Mouse (Mus musculus): ENCODE measurements around the gene Tbx3. TPM values are rescaled to one million over a fixed set of nuclear protein-coding genes. Genes with fewer than 3 reads are reported as not detected.

Gene Tbx3
- 0.88 and 6.4 TPM in 2 replicates for polyA plus RNA-seq (2014; fragmentation: Nextera tagmentation; extraction: Ambion mirVana)

GRCm38 (mm10) chr5:119670566-119671108, at the start of gene Tbx3:
Gene Tbx3, plus strand, starts transcription at chr5:119670669.
- peak; percentile 96; the same call in 1 of the 2 replicates for ATAC-seq (ENCODE audit: low read depth)
- H3K27me3 ChIP-seq (ENCODE audit: control insufficient read depth, insufficient read depth, low read length) = peaks cover 60% of the 10 kb centered on the region
- H3K4me1 ChIP-seq (ENCODE audit: control insufficient read depth, insufficient read depth, low read length) = peaks cover 7% of the 10 kb centered on the region; the same call in 1 of the 2 replicates
- WGBS = under 1% methylated on average over 43 of the region's 43 CpGs
- peak within 1 kb of the TSS; percentile 49 for H3K4me2 ChIP-seq (ENCODE audit: low read depth, low read length)
- H3K9ac ChIP-seq (replicated peaks; ENCODE audit: low read depth, low read length) = peak within 1 kb of the TSS; percentile 18
- no peaks in the 10 kb centered on the region for H3K9me3 ChIP-seq (ENCODE audit: control insufficient read depth, low read length)
- no peaks in the 10 kb centered on the region for H3K36me3 ChIP-seq (ENCODE audit: control insufficient read depth, insufficient read depth, low read length)
- peak within 1 kb of the TSS; percentile 20 for H3K4me3 ChIP-seq (ENCODE audit: low read depth, low read length)
- H3K27ac ChIP-seq (ENCODE audit: low read depth, low read length) = peak within 1 kb of the TSS; percentile 48; the same call in 1 of the 2 replicates

GRCm38 (mm10) chr5:119622076-119622475, 48.4 kb upstream of the Tbx3 start:
- 75% methylated on average over 1 of the region's 1 CpGs for WGBS
- no peaks in the 10 kb centered on the region for H3K36me3 ChIP-seq (ENCODE audit: control insufficient read depth, insufficient read depth, low read length)
- ATAC-seq (ENCODE audit: low read depth) = no peak
- H3K4me2 ChIP-seq (ENCODE audit: low read depth, low read length) = no peak overlapping the region
- no peak overlapping the region for H3K4me3 ChIP-seq (ENCODE audit: low read depth, low read length)
- H3K4me1 ChIP-seq (ENCODE audit: control insufficient read depth, insufficient read depth, low read length) = no peaks in the 10 kb centered on the region
- peaks cover 12% of the 10 kb centered on the region for H3K27me3 ChIP-seq (ENCODE audit: control insufficient read depth, insufficient read depth, low read length)
- no peak overlapping the region for H3K9ac ChIP-seq (replicated peaks; ENCODE audit: low read depth, low read length)
- no peak overlapping the region for H3K27ac ChIP-seq (ENCODE audit: low read depth, low read length)
- no peaks in the 10 kb centered on the region for H3K9me3 ChIP-seq (ENCODE audit: control insufficient read depth, low read length)

GRCm38 (mm10) chr5:119624554-119624953, 45.9 kb upstream of the Tbx3 start:
- Histone ChIP-seq H3K4me3 (ENCODE audit: low read depth, low read length) (no peak overlapping the region), H3K4me1 (ENCODE audit: control insufficient read depth, insufficient read depth, low read length) (no peaks in the 10 kb centered on the region), H3K27ac (ENCODE audit: low read depth, low read length) (no peak overlapping the region), H3K36me3 (ENCODE audit: control insufficient read depth, insufficient read depth, low read length) (no peaks in the 10 kb centered on the region), H3K4me2 (ENCODE audit: low read depth, low read length) (no peak overlapping the region), H3K9me3 (ENCODE audit: control insufficient read depth, low read length) (no peaks in the 10 kb centered on the region), H3K27me3 (ENCODE audit: control insufficient read depth, insufficient read depth, low read length) (peaks cover 23% of the 10 kb centered on the region), H3K9ac (replicated peaks; ENCODE audit: low read depth, low read length) (no peak overlapping the region)
- no peak for ATAC-seq (ENCODE audit: low read depth)
- WGBS = 35% methylated on average over 1 of the region's 1 CpGs

GRCm38 (mm10) chr5:119625603-119626002, 44.9 kb upstream of the Tbx3 start:
- Histone ChIP-seq H3K4me1 (ENCODE audit: control insufficient read depth, insufficient read depth, low read length) (no peaks in the 10 kb centered on the region), H3K4me3 (ENCODE audit: low read depth, low read length) (no peak overlapping the region), H3K27me3 (ENCODE audit: control insufficient read depth, insufficient read depth, low read length) (peaks cover 23% of the 10 kb centered on the region), H3K4me2 (ENCODE audit: low read depth, low read length) (no peak overlapping the region), H3K9ac (replicated peaks; ENCODE audit: low read depth, low read length) (no peak overlapping the region), H3K27ac (ENCODE audit: low read depth, low read length) (no peak overlapping the region), H3K9me3 (ENCODE audit: control insufficient read depth, low read length) (no peaks in the 10 kb centered on the region), H3K36me3 (ENCODE audit: control insufficient read depth, insufficient read depth, low read length) (no peaks in the 10 kb centered on the region)
- ATAC-seq (ENCODE audit: low read depth) = no peak
- 3% methylated on average over 13 of the region's 13 CpGs for WGBS

- H3K36me3 ChIP-seq (ENCODE audit: control insufficient read depth, insufficient read depth, low read length) = no peaks in the 10 kb centered on the region
- H3K4me2 ChIP-seq (ENCODE audit: low read depth, low read length) = no peak overlapping the region
- 11% methylated on average over 9 of the region's 9 CpGs for WGBS
- no peaks in the 10 kb centered on the region for H3K9me3 ChIP-seq (ENCODE audit: control insufficient read depth, low read length)
- no peaks in the 10 kb centered on the region for H3K4me1 ChIP-seq (ENCODE audit: control insufficient read depth, insufficient read depth, low read length)
- no peak overlapping the region for H3K4me3 ChIP-seq (ENCODE audit: low read depth, low read length)
- no peak overlapping the region for H3K9ac ChIP-seq (replicated peaks; ENCODE audit: low read depth, low read length)
- no peak for ATAC-seq (ENCODE audit: low read depth)
- peaks cover 23% of the 10 kb centered on the region for H3K27me3 ChIP-seq (ENCODE audit: control insufficient read depth, insufficient read depth, low read length)
- H3K27ac ChIP-seq (ENCODE audit: low read depth, low read length) = no peak overlapping the region
Observed at GRCm38 (mm10) chr5:119626154-119626553, 44.3 kb upstream of the Tbx3 start.

- Histone ChIP-seq H3K4me1 (ENCODE audit: control insufficient read depth, insufficient read depth, low read length) (no peaks in the 10 kb centered on the region), H3K4me2 (ENCODE audit: low read depth, low read length) (no peak overlapping the region), H3K9ac (replicated peaks; ENCODE audit: low read depth, low read length) (no peak overlapping the region), H3K9me3 (ENCODE audit: control insufficient read depth, low read length) (no peaks in the 10 kb centered on the region), H3K36me3 (ENCODE audit: control insufficient read depth, insufficient read depth, low read length) (no peaks in the 10 kb centered on the region), H3K27ac (ENCODE audit: low read depth, low read length) (no peak overlapping the region), H3K27me3 (ENCODE audit: control insufficient read depth, insufficient read depth, low read length) (peaks cover 23% of the 10 kb centered on the region), H3K4me3 (ENCODE audit: low read depth, low read length) (no peak overlapping the region)
- no peak for ATAC-seq (ENCODE audit: low read depth)
- 4% methylated on average over 22 of the region's 22 CpGs for WGBS
Observed at GRCm38 (mm10) chr5:119626662-119627061, 43.8 kb upstream of the Tbx3 start.

GRCm38 (mm10) chr5:119628100-119628499, 42.4 kb upstream of the Tbx3 start:
- H3K4me2 ChIP-seq (ENCODE audit: low read depth, low read length) = no peak overlapping the region
- no peak overlapping the region for H3K4me3 ChIP-seq (ENCODE audit: low read depth, low read length)
- H3K9ac ChIP-seq (replicated peaks; ENCODE audit: low read depth, low read length) = no peak overlapping the region
- H3K4me1 ChIP-seq (ENCODE audit: control insufficient read depth, insufficient read depth, low read length) = no peaks in the 10 kb centered on the region
- 74% methylated on average over 3 of the region's 3 CpGs for WGBS
- no peaks in the 10 kb centered on the region for H3K9me3 ChIP-seq (ENCODE audit: control insufficient read depth, low read length)
- no peak overlapping the region for H3K27ac ChIP-seq (ENCODE audit: low read depth, low read length)
- H3K36me3 ChIP-seq (ENCODE audit: control insufficient read depth, insufficient read depth, low read length) = no peaks in the 10 kb centered on the region
- no peak for ATAC-seq (ENCODE audit: low read depth)
- H3K27me3 ChIP-seq (ENCODE audit: control insufficient read depth, insufficient read depth, low read length) = peaks cover 23% of the 10 kb centered on the region

GRCm38 (mm10) chr5:119628746-119629327, 41.6 kb upstream of the Tbx3 start:
- H3K36me3 ChIP-seq (ENCODE audit: control insufficient read depth, insufficient read depth, low read length) = no peaks in the 10 kb centered on the region
- no peak for ATAC-seq (ENCODE audit: low read depth)
- H3K27me3 ChIP-seq (ENCODE audit: control insufficient read depth, insufficient read depth, low read length) = peaks cover 23% of the 10 kb centered on the region
- H3K9me3 ChIP-seq (ENCODE audit: control insufficient read depth, low read length) = no peaks in the 10 kb centered on the region
- 22% methylated on average over 12 of the region's 12 CpGs for WGBS
- H3K4me3 ChIP-seq (ENCODE audit: low read depth, low read length) = no peak overlapping the region
- no peak overlapping the region for H3K4me2 ChIP-seq (ENCODE audit: low read depth, low read length)
- H3K4me1 ChIP-seq (ENCODE audit: control insufficient read depth, insufficient read depth, low read length) = no peaks in the 10 kb centered on the region
- no peak overlapping the region for H3K9ac ChIP-seq (replicated peaks; ENCODE audit: low read depth, low read length)
- no peak overlapping the region for H3K27ac ChIP-seq (ENCODE audit: low read depth, low read length)

GRCm38 (mm10) chr5:119633581-119633980, 36.9 kb upstream of the Tbx3 start:
- Histone ChIP-seq H3K27ac (ENCODE audit: low read depth, low read length) (no peak overlapping the region), H3K9ac (replicated peaks; ENCODE audit: low read depth, low read length) (no peak overlapping the region), H3K4me2 (ENCODE audit: low read depth, low read length) (no peak overlapping the region), H3K4me1 (ENCODE audit: control insufficient read depth, insufficient read depth, low read length) (no peaks in the 10 kb centered on the region), H3K27me3 (ENCODE audit: control insufficient read depth, insufficient read depth, low read length) (no peaks in the 10 kb centered on the region), H3K4me3 (ENCODE audit: low read depth, low read length) (no peak overlapping the region), H3K36me3 (ENCODE audit: control insufficient read depth, insufficient read depth, low read length) (no peaks in the 10 kb centered on the region), H3K9me3 (ENCODE audit: control insufficient read depth, low read length) (no peaks in the 10 kb centered on the region)
- WGBS = 84% methylated on average over 4 of the region's 4 CpGs
- no peak for ATAC-seq (ENCODE audit: low read depth)

Data from neural tube, embryonic 14.5 days (tissue).